Mouse (Mus musculus) neural tube, embryonic 11.5 days (tissue): ENCODE results near the gene Sorbs1. TPM values are rescaled to one million over a fixed set of nuclear protein-coding genes. Genes with fewer than 3 reads are reported as not detected.

Source experiments
- ATAC-seq: fragments of 200-750 bp; cut with Nextera tagmentation; 2 replicates; pipeline ENCODE4 v1.8.0; 2017; ENCODE audit warnings: moderate number of reproducible peaks, mild to moderate bottlenecking, moderate TSS enrichment, moderate library complexity; ENCODE audit not compliant: insufficient read depth, low FRiP score, low TSS enrichment
- DNase-seq: peaks from one replicate; pipeline ENCODE4 v3.0.0-alpha.2; 2015; ENCODE audit warnings: low spot score
- H3K27ac ChIP-seq: fragments of 300-500 bp; sonication (generic); 2 replicates; pipeline ENCODE4 v1.5.1; 2014; ENCODE audit warnings: low read depth, mild to moderate bottlenecking, low read length
- H3K27me3 ChIP-seq: fragments of 300-500 bp; sonication (generic); 2 replicates; pipeline ENCODE4 v1.6.1; 2014; ENCODE audit warnings: mild to moderate bottlenecking, low read length, mixed read lengths; ENCODE audit not compliant: control insufficient read depth, insufficient read depth
- H3K36me3 ChIP-seq: fragments of 300-500 bp; sonication (generic); 2 replicates; pipeline ENCODE4 v1.6.1; 2014; ENCODE audit warnings: mild to moderate bottlenecking, low read length, moderate library complexity, mixed read lengths; ENCODE audit not compliant: control insufficient read depth, insufficient read depth
- H3K4me1 ChIP-seq: fragments of 300-500 bp; sonication (generic); 2 replicates; pipeline ENCODE4 v1.6.1; 2014; ENCODE audit warnings: low read length, mixed read lengths; ENCODE audit not compliant: control insufficient read depth, insufficient read depth
- H3K4me2 ChIP-seq: fragments of 300-500 bp; sonication (generic); 2 replicates; pipeline ENCODE4 v1.6.1; 2014; ENCODE audit warnings: low read depth, mild to moderate bottlenecking, moderate library complexity
- H3K4me3 ChIP-seq: fragments of 300-500 bp; sonication (generic); 2 replicates; pipeline ENCODE4 v1.5.1; 2014; ENCODE audit warnings: low read depth, low read length
- H3K9ac ChIP-seq: fragments of 300-500 bp; sonication (generic); 2 replicates; pipeline ENCODE4 v1.6.1; 2014; ENCODE audit warnings: mild to moderate bottlenecking, low read length
- H3K9me3 ChIP-seq: fragments of 300-500 bp; sonication (generic); 2 replicates; pipeline ENCODE4 v1.6.1; 2016; ENCODE audit warnings: low read length; ENCODE audit not compliant: control insufficient read depth
- WGBS: fragments of 180-500 bp; shearing (Covaris S2); extraction: QIAGEN DNeasy Blood & Tissue Kit; methylation state at CpG from one replicate; pipeline ENCODE4 v1.1.7; 2014; 5-methylcytosine and 5-hydroxymethylcytosine counted together
- polyA plus RNA-seq: library from polyadenylated mRNA; unstranded; fragments of >200 nt; fragmentation: Nextera tagmentation; extraction: Ambion mirVana; gene quantifications from 2 replicates; pipeline ENCODE4 v1.2.1, GENCODE M21; 2014

The Sorbs1 gene
- polyA plus RNA-seq, 1 experiment from 2014 or later = 91.2 TPM

- no peak overlapping the region for H3K4me2 ChIP-seq
- no peaks in the 10 kb centered on the region for H3K27me3 ChIP-seq
- H3K36me3 ChIP-seq = no peaks in the 10 kb centered on the region
- no peaks in the 10 kb centered on the region for H3K9me3 ChIP-seq
- H3K4me3 ChIP-seq = no peak overlapping the region
- H3K27ac ChIP-seq = no peak overlapping the region
- ATAC-seq = no peak
- H3K9ac ChIP-seq = no peak overlapping the region
- WGBS = 49% methylated on average over 6 of the region's 6 CpGs
- H3K4me1 ChIP-seq = peaks cover 4% of the 10 kb centered on the region; the same call in 1 of the 2 replicates
- no peak for DNase-seq
These were observed 50.7 kb downstream of the Sorbs1 start for GRCm38 (mm10) chr19:40462892-40463291.

GRCm38 (mm10) chr19:40462481-40462880, 51.1 kb downstream of the Sorbs1 start:
- Histone ChIP-seq H3K27me3 (no peaks in the 10 kb centered on the region), H3K27ac (no peak overlapping the region), H3K9me3 (no peaks in the 10 kb centered on the region), H3K4me3 (no peak overlapping the region), H3K4me2 (no peak overlapping the region), H3K9ac (no peak overlapping the region), H3K36me3 (no peaks in the 10 kb centered on the region), H3K4me1 (peaks cover 4% of the 10 kb centered on the region; the same call in 1 of the 2 replicates)
- ATAC-seq (no peak), DNase-seq (no peak)
- WGBS = 65% methylated on average over 2 of the region's 2 CpGs

DNA sequence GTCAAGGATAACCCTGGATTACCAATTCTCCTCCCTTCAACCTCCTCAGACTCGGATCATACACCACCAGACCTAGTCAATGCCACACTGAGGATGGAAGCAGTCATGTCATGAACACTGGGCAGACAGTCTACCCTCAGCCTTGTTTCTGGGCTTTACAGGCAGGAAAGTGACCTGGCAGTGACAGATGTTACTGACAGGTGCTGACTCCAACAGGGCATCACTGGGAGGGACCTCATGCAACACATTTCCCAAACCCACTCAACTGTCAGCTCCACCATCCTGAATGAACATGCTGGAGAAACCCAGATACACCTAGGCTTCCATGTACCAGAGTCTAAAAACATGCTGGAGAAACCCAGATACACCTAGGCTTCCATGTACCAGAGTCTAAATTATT, 51.9 kb downstream of the Sorbs1 start:
- Histone ChIP-seq H3K36me3 (no peaks in the 10 kb centered on the region), H3K27me3 (no peaks in the 10 kb centered on the region), H3K4me2 (no peak overlapping the region), H3K4me1 (peaks cover 4% of the 10 kb centered on the region; the same call in 1 of the 2 replicates), H3K27ac (no peak overlapping the region), H3K9me3 (no peaks in the 10 kb centered on the region), H3K9ac (no peak overlapping the region), H3K4me3 (no peak overlapping the region)
- DNase-seq = no peak
- no peak for ATAC-seq
- WGBS = 88% methylated on average over 1 of the region's 1 CpGs

DNA sequence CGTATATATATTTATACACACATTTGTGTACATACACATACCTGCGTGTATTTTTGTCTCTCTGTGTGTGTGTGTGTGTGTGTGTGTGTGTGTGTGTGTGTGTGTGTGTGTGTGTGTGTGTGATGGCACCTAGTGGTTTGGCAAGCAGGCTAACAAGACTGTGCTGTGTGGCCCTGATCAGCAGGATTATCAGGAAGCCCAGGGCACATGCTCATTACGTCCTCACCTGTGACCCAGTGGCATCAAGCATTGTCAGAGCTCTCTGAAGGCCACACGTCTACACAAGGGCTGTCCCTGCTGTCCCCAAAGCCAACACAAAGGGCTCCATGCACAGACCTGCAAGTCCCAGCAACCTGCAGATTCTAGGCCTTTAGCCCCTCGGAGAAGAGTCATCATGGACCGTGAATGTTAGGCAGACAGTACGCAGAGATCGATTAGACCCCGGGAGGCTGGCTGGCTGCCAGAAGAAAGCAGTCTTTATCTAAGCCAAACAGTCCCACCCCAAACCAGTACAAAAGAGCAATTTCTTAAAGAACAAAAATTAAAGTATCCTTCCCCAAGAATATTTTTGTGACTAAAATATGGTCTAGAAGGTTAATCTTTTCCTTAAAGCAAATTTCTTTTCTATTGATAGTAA, 52.6 kb downstream of the Sorbs1 start:
- DNase-seq (no peak), ATAC-seq (no peak)
- Histone ChIP-seq H3K27ac (no peak overlapping the region), H3K4me2 (no peak overlapping the region), H3K4me3 (no peak overlapping the region), H3K4me1 (peaks cover 4% of the 10 kb centered on the region; the same call in 1 of the 2 replicates), H3K9ac (no peak overlapping the region), H3K9me3 (no peaks in the 10 kb centered on the region), H3K27me3 (no peaks in the 10 kb centered on the region), H3K36me3 (no peaks in the 10 kb centered on the region)
- 67% methylated on average over 9 of the region's 9 CpGs for WGBS

GRCm38 (mm10) chr19:40459338-40459737, 54.2 kb downstream of the Sorbs1 start:
- Histone ChIP-seq H3K9me3 (no peaks in the 10 kb centered on the region), H3K4me3 (no peak overlapping the region), H3K4me2 (no peak overlapping the region), H3K36me3 (no peaks in the 10 kb centered on the region), H3K27ac (no peak overlapping the region), H3K27me3 (no peaks in the 10 kb centered on the region), H3K4me1 (no peaks in the 10 kb centered on the region; the same call in 1 of the 2 replicates), H3K9ac (no peak overlapping the region)
- DNase-seq (no peak), ATAC-seq (no peak)
- 48% methylated on average over 1 of the region's 1 CpGs for WGBS

DNA sequence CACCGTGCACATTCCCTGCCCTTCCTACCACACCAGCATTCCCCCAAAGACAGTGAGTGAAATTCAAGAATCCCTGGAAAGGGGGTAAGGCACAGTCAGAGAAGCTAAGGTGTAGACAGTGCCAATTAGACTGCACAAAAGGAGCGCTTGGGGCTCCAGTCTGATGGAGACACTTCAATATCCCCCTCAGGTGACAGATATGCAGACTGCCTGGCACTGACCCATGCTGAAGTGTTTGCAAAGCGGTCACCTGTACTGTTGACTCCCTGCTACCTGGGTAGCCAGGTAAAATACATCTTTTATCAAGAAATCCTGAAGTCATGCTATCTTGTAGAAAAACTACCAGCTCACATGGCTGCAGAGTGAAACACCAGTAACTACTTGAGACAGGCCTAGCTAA, 54.8 kb downstream of the Sorbs1 start:
- Histone ChIP-seq H3K36me3 (no peaks in the 10 kb centered on the region), H3K27ac (no peak overlapping the region)
- WGBS = 94% methylated on average over 3 of the region's 3 CpGs

DNA sequence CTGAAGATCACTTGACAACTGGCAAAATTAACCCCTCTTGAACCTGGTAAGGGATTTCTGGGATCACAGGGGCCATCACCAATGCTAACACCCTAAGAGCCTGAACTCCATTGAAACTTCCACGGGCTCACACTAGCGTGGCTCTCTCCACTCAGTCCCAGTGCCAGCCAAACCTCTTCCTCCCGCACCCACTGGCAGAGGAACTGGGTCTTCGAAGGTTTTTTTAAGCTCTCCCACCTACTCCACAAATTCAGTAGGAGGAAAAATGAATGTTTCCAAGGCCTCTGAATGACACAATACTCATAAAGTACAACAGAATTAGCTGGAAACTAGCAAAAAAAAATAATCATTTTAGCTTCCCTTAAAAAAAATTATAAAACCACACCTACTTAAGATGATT, 58.3 kb downstream of the Sorbs1 start:
- H3K27me3 ChIP-seq = no peaks in the 10 kb centered on the region
- H3K27ac ChIP-seq = no peak overlapping the region
- H3K9me3 ChIP-seq = no peaks in the 10 kb centered on the region
- H3K4me3 ChIP-seq = no peak overlapping the region
- no peak for ATAC-seq
- WGBS = 91% methylated on average over 4 of the region's 4 CpGs
- H3K36me3 ChIP-seq = no peaks in the 10 kb centered on the region; the same call in 1 of the 2 replicates
- DNase-seq = no peak
- no peaks in the 10 kb centered on the region; the same call in 1 of the 2 replicates for H3K4me1 ChIP-seq
- no peak overlapping the region for H3K9ac ChIP-seq
- H3K4me2 ChIP-seq = no peak overlapping the region

More for the DNA sequence above, 54.8 kb downstream of the Sorbs1 start:
- Histone ChIP-seq H3K9me3 (no peaks in the 10 kb centered on the region), H3K9ac (no peak overlapping the region), H3K4me3 (no peak overlapping the region), H3K4me1 (no peaks in the 10 kb centered on the region; the same call in 1 of the 2 replicates), H3K27me3 (no peaks in the 10 kb centered on the region), H3K4me2 (no peak overlapping the region)
- ATAC-seq (no peak), DNase-seq (no peak)

DNA sequence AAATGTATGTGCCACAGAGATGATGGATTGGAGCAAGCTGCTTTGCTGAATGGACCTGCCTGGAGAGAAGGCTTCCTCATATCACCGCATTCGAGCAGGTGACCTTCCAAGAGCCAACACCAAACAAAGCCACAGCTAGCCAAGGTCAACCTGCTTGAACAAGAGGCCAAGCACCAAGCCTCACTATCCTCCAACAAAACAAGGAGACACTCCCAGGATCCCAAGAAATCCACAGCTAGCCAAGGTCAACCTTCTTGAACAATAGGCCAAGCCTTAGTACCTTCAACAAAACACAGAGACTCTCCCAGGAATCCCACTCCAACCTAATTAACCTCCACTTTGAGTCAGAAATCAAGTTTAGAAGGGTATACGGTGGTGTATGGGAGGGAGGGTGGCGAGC, 59.5 kb downstream of the Sorbs1 start:
- Histone ChIP-seq H3K27ac (no peak overlapping the region), H3K36me3 (no peaks in the 10 kb centered on the region; the same call in 1 of the 2 replicates), H3K4me3 (no peak overlapping the region), H3K4me2 (no peak overlapping the region), H3K4me1 (no peaks in the 10 kb centered on the region; the same call in 1 of the 2 replicates), H3K9ac (no peak overlapping the region), H3K27me3 (no peaks in the 10 kb centered on the region), H3K9me3 (no peaks in the 10 kb centered on the region)
- ATAC-seq = no peak
- no peak for DNase-seq
- WGBS = 92% methylated on average over 4 of the region's 4 CpGs

DNA sequence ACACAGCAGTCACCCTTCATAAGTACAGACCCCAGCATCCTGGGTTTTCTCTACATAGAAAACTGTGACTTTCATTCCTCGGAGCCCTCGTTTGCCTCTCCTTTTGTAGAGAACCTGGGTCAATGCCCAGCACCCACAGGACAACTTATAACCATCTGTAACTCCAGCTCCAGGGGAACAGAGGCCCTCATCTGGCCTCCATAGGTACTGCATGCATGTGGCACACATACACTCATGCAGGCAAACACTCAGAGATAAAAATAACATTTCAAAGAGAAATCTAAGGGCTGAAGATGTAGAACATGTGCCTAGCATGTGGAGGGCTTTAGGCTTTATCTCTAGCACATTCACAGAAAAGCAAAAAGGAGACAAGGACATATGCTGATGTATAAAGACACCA, 61.4 kb downstream of the Sorbs1 start:
- no peak for DNase-seq
- H3K9me3 ChIP-seq = no peaks in the 10 kb centered on the region
- no peaks in the 10 kb centered on the region for H3K4me1 ChIP-seq
- H3K9ac ChIP-seq = no peak overlapping the region
- H3K4me3 ChIP-seq = no peak overlapping the region
- H3K36me3 ChIP-seq = no peaks in the 10 kb centered on the region; the same call in 1 of the 2 replicates
- WGBS = 94% methylated on average over 2 of the region's 2 CpGs
- ATAC-seq = no peak
- no peaks in the 10 kb centered on the region for H3K27me3 ChIP-seq
- no peak overlapping the region for H3K27ac ChIP-seq
- no peak overlapping the region for H3K4me2 ChIP-seq
